Mouse (Mus musculus): ENCODE measurements at regions not wholly inside any gene's neighbourhood (a gene's known extent, or its start where the extent isn't known, plus 50 kb on each side); places are given as distances from the start of the nearest gene placed in this dataset.

- Histone ChIP-seq H3K27me3 (ENCODE audit: insufficient read depth, low read length) (no peaks in the 10 kb centered on the region), H3K36me3 (replicated peaks) (no peaks in the 10 kb centered on the region), H3K9me3 (replicated peaks) (no peaks in the 10 kb centered on the region), H3K4me1 (ENCODE audit: insufficient read depth, low read depth, low read length) (no peaks in the 10 kb centered on the region), H3K4me3 (ENCODE audit: low read depth, low read length) (no peak overlapping the region)
- no peak for ATAC-seq (ENCODE audit: extremely low read depth, insufficient number of reproducible peaks, low FRiP score, poor library complexity, severe bottlenecking)
- TF ChIP-seq CTCF (IDR thresholded peaks at IDR 0.05; ENCODE audit: low read depth, low read length) (no peak), POLR2AphosphoS5 (IDR thresholded peaks at IDR 0.05; ENCODE audit: insufficient replicate concordance, low read depth, low read length) (no peak), TAL1 (conservative IDR thresholded peaks at IDR 0.05; ENCODE audit: low read depth, low read length) (no peak), GATA2 (IDR thresholded peaks at IDR 0.05; ENCODE audit: borderline replicate concordance, low read depth, low read length) (no peak), GATA1 (IDR thresholded peaks at IDR 0.05; ENCODE audit: borderline replicate concordance, low read length) (no peak)
- no peak for DNase-seq (ENCODE audit: low spot score)
Measured at GRCm38 (mm10) chr17:63807590-63808228, 55.2 kb upstream of the Fer start.

- DNase-seq (ENCODE audit: low spot score) (no peak), ATAC-seq (ENCODE audit: extremely low read depth, insufficient number of reproducible peaks, low FRiP score, poor library complexity, severe bottlenecking) (no peak)
- TF ChIP-seq TAL1 (conservative IDR thresholded peaks at IDR 0.05; ENCODE audit: low read depth, low read length) (no peak), GATA2 (IDR thresholded peaks at IDR 0.05; ENCODE audit: borderline replicate concordance, low read depth, low read length) (no peak)
- Histone ChIP-seq H3K27me3 (ENCODE audit: insufficient read depth, low read length) (no peaks in the 10 kb centered on the region), H3K9me3 (replicated peaks) (no peaks in the 10 kb centered on the region), H3K4me3 (ENCODE audit: low read depth, low read length) (no peak overlapping the region), H3K36me3 (replicated peaks) (no peaks in the 10 kb centered on the region), H3K4me1 (ENCODE audit: insufficient read depth, low read depth, low read length) (no peaks in the 10 kb centered on the region)
Measured at GRCm38 (mm10) chr17:63808756-63809155, 54.1 kb upstream of the Fer start.

GRCm38 (mm10) chr17:63811246-63811785 is 51.5 kb upstream of the Fer start:
- Histone ChIP-seq H3K36me3 (replicated peaks) (no peaks in the 10 kb centered on the region), H3K4me1 (ENCODE audit: insufficient read depth, low read depth, low read length) (no peaks in the 10 kb centered on the region), H3K4me3 (ENCODE audit: low read depth, low read length) (no peak overlapping the region), H3K27me3 (ENCODE audit: insufficient read depth, low read length) (no peaks in the 10 kb centered on the region), H3K9me3 (replicated peaks) (no peaks in the 10 kb centered on the region)
- DNase-seq (ENCODE audit: low spot score): no peak
- no peak for ATAC-seq (ENCODE audit: extremely low read depth, insufficient number of reproducible peaks, low FRiP score, poor library complexity, severe bottlenecking)
- TF ChIP-seq GATA1 (IDR thresholded peaks at IDR 0.05; ENCODE audit: borderline replicate concordance, low read length): no peak
- no peak for TF ChIP-seq TAL1 (conservative IDR thresholded peaks at IDR 0.05; ENCODE audit: low read depth, low read length)
- TF ChIP-seq GATA2 (IDR thresholded peaks at IDR 0.05; ENCODE audit: borderline replicate concordance, low read depth, low read length): no peak
- no peak for TF ChIP-seq CTCF (IDR thresholded peaks at IDR 0.05; ENCODE audit: low read depth, low read length)

GRCm38 (mm10) chr17:63812586-63812985 is 50.3 kb upstream of the Fer start:
- H3K27me3 ChIP-seq (ENCODE audit: insufficient read depth, low read length): no peaks in the 10 kb centered on the region
- no peak overlapping the region for H3K4me3 ChIP-seq (ENCODE audit: low read depth, low read length)
- no peaks in the 10 kb centered on the region for H3K9me3 ChIP-seq (replicated peaks)
- DNase-seq (ENCODE audit: low spot score) (no peak), ATAC-seq (ENCODE audit: extremely low read depth, insufficient number of reproducible peaks, low FRiP score, poor library complexity, severe bottlenecking) (no peak)
- H3K36me3 ChIP-seq (replicated peaks): no peaks in the 10 kb centered on the region
- TF ChIP-seq POLR2AphosphoS5 (IDR thresholded peaks at IDR 0.05; ENCODE audit: insufficient replicate concordance, low read depth, low read length) (no peak), GATA2 (IDR thresholded peaks at IDR 0.05; ENCODE audit: borderline replicate concordance, low read depth, low read length) (no peak), GATA1 (IDR thresholded peaks at IDR 0.05; ENCODE audit: borderline replicate concordance, low read length) (no peak), CTCF (IDR thresholded peaks at IDR 0.05; ENCODE audit: low read depth, low read length) (no peak), TAL1 (conservative IDR thresholded peaks at IDR 0.05; ENCODE audit: low read depth, low read length) (no peak)
- H3K4me1 ChIP-seq (ENCODE audit: insufficient read depth, low read depth, low read length): no peaks in the 10 kb centered on the region

Data from G1E (cell line).